Mouse (Mus musculus): ENCODE measurements around the gene Atp10a.

- TF ChIP-seq GATA1 (IDR thresholded peaks at IDR 0.05; ENCODE audit: low read length) (no peak), TAL1 (IDR thresholded peaks at IDR 0.05; ENCODE audit: low read length) (no peak)
These were observed 8.6 kb upstream of the Atp10a start for GRCm38 (mm10) chr7:58647404-58647803.

Data from erythroblast, embryonic 14.5 days (primary cell).